8 mouse cellular contexts compared by ENCODE assay signal in the genomic region with DNA sequence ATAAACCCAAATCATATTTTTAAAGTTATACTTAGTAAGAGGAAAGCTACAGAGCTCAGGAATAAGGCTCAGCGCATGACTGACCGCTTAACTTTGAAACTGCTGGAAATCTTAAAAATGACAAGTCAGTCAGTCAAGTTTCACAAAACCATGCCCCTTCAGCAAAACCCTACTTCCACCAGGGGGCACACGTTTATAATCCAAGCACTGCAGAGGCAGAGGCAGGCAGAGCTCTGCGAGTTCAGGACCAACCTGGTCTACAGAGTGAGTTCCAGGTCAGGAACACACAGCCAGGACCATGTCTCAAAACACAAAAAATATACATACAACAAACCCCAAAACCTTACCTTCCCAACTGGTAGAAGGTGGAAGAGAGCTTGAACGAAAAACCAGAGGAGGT. TPM values are rescaled to one million over a fixed set of nuclear protein-coding genes. Genes with fewer than 3 reads are reported as not detected.
DNase-seq lines count a peak whose midpoint lies in the region; ATAC-seq and TF ChIP-seq lines count a peak whose summit lies in the region.

No protein-coding gene starts in this region.

- no peak overlapping the region for H3K4me3 ChIP-seq in layer of hippocampus, adult 2 months
- no peak overlapping the region for H3K4me3 ChIP-seq in forebrain, embryonic 12.5 days (replicated peaks)

- peaks cover 98% of the 10 kb centered on the region for H3K36me3 ChIP-seq in forebrain, embryonic 12.5 days (replicated peaks)

- H3K27me3 ChIP-seq in Patski, result no peaks in the 10 kb centered on the region
- H3K27me3 ChIP-seq in forebrain, embryonic 12.5 days, result no peaks in the 10 kb centered on the region

- H3K4me2 ChIP-seq in forebrain, embryonic 12.5 days, result no peak overlapping the region

- POLR2A ChIA-PET in Patski (lab: Charles Lee), result interaction anchor here (0.6 to 1.2 kb wide), 3 partner anchors 10 to 312 kb away, joined by 4 read pairs; no protein-coding TSS in a partner anchor

- in situ Hi-C loops in Patski (cut with MboI; ENCODE audit: low pct_unique_long_range_greater_than_20kb), result no loop called here

- H3K27ac ChIP-seq in layer of hippocampus, adult 2 months, result no peak overlapping the region
- H3K27ac ChIP-seq in forebrain, embryonic 12.5 days, result no peak overlapping the region

- DNase-seq in layer of hippocampus, adult 2 months (ENCODE audit: low spot score in 2 of 2), result no peak
- DNase-seq in layer of hippocampus, adult 11-12 months (ENCODE audit: low spot score), result no peak
- no peak for DNase-seq in Patski (ENCODE audit: low read depth, low spot score)
- peak; percentile 43 for DNase-seq in lung, postnatal 25 days (ENCODE audit: low spot score)
- peak; percentile 76 for DNase-seq in thymus, postnatal 25 days
- DNase-seq in gastrocnemius, postnatal 25 days, result no peak
- no peak for DNase-seq in cerebellum, postnatal 36 days

- no peak for ATAC-seq in Patski
- no peak for ATAC-seq in forebrain, embryonic 12.5 days (ENCODE audit: low FRiP score)

- H3K9ac ChIP-seq in forebrain, embryonic 12.5 days, result no peak overlapping the region

- CTCF ChIA-PET in Patski (lab: Charles Lee), result interaction anchor here (1.2 to 2.4 kb wide), 4 partner anchors 13 to 291 kb away, joined by 3 to 7 read pairs (median 5); no protein-coding TSS in a partner anchor

- no peaks in the 10 kb centered on the region for H3K4me1 ChIP-seq in forebrain, embryonic 12.5 days

- WGBS in forebrain, embryonic 12.5 days, result 95% methylated on average over 5 of the region's 5 CpGs

- no peaks in the 10 kb centered on the region for H3K9me3 ChIP-seq in forebrain, embryonic 12.5 days

- TF ChIP-seq CTCF in layer of hippocampus, adult 2 months (conservative IDR thresholded peaks at IDR 0.05), result peak; percentile 50
- TF ChIP-seq CTCF in Patski (IDR thresholded peaks at IDR 0.05), result peak; percentile 39

RNA-seq across cellular contexts. Expression of gene Lbr, which starts 14.5 kb away (rescaled TPM):
- total RNA-seq in layer of hippocampus, adult 2 months (2021), result 10 to 100 TPM; 12.0 to 15.7 TPM
- 34.0 TPM for polyA plus RNA-seq in Patski (2021)
- polyA plus RNA-seq in forebrain, embryonic 12.5 days (2016; fragmentation: Nextera tagmentation; extraction: Ambion mirVana), result 151 and 161 TPM in 2 replicates
- total RNA-seq in gastrocnemius, postnatal 25 days (2021), result 10 to 100 TPM; 17.8 to 18.7 TPM

Comparison
In these comparisons a context has a peak if more than half of its experiments do, and no peak if none do; other contexts are left out.
1. DNase-seq: peak in lung, postnatal 25 days (single experiment) and thymus, postnatal 25 days (single experiment); none in layer of hippocampus, adult 2 months (0 of 2), layer of hippocampus, adult 11-12 months (single experiment), Patski (single experiment), gastrocnemius, postnatal 25 days (single experiment) and cerebellum, postnatal 36 days (0 of 2).